Mouse (Mus musculus) CH12F3 (cell line): ENCODE measurements at regions not wholly inside any gene's neighbourhood (a gene's known extent, or its start where the extent isn't known, plus 50 kb on each side); places are given as distances from the start of the nearest gene placed in this dataset.

Source experiments
- in situ Hi-C: fragments of 300-500 bp; cut with MboI; formaldehyde crosslinking; loops from 2 replicates; pipeline ENCODE4 v1.14.3; 2020; ENCODE audit warnings: low sequenced_read_pairs

DNA sequence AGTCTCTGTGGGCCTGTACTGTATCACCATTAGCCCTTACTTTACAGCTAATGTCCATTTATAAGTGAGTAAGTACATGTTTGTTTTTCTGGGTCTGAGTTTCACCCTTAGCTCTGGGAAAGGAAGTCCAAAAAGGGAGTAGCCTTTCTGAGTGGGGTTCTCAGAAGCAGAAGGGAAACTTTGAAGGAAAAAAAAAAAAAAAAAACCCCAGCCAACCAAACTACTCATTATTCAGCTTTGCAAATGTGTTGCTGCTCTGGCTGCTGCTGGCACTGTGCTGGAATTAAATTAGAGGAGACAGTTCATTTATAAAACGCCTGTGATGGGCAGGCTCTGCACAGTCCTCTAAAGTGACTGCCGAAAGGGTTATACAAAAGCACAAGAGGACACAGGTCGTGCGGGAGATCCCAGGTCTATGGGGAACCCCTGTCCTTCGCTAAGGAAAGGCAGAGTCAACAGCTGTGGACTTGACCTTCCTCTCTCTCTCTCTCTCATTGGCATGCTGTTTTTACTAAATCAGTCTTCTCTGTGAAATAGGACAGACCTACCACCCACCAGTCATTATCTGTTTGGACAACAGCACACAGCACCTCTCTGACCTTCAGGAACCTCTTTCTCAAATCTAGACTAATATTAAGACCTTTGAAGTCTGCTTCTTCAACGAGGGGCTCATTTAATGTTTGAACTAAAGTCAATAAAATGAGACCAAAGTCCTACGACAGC, 165.4 kb downstream of the Cd47 start:
- in situ Hi-C loops = no loop called here

DNA sequence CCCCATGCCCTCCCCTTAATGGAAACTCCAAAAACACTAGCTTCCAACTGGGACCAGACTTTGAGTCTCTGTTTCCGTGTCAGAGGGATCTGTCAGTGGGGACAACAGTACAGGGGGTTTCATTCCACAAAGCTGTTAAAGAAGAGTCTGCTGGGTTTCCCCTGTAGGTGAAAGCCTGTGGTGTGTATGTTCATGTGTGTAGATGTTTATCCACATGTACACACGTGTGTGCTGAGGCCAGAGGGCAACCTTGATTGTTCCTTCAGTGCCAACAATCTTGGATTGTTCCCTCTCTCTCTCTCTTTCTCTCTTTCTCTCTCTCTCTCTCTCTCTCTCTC, 165.9 kb downstream of the Cd47 start:
- in situ Hi-C loops = no loop called here

DNA sequence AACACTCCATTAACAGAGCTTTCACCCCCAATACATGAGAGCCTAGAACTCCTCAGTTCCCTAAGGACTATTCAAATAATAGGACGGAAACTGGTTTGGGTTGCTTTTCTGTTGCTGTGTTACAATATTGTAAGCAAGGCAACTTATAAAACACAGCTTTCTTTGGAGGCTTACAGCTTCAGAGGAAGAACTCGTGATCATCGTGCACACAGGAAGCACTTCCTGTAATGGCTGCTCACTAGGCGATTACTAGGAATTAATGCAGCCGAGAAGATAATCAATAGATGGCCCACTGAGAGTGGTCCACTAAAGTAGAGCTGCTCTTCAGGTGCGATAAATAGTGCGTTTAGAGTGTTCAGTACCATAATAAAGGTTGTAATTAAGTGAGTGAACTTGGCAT, 166.8 kb downstream of the Cd47 start:
- in situ Hi-C loops = no loop called here

DNA sequence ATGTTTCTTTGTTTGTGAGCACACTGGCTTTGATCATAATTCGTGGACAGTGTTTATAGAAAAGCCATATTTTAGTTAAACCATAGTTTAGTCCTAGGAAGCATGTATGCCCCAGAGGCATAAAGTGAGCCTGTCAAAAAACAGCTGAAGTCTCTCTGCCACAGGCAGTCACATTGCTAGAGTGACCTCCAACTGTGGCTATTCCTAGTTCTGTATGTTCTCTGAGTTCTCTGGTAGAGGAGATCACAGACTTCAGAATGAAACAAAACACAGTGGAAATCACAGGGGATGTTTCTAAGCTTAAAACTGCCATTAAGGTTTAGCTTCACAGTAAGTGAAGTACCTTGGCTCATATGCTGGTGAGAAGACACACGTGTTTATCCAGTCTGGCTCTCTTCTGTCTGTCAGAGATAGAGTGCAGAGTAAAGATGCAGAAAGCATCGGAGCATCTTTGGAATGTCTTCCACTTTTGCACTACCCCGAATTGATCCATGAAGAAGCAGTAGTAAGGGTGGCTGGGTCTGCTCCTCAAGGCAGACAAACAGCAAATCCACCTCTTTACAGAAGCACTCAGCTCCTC, 168.0 kb downstream of the Cd47 start:
- in situ Hi-C loops = no loop called here

DNA sequence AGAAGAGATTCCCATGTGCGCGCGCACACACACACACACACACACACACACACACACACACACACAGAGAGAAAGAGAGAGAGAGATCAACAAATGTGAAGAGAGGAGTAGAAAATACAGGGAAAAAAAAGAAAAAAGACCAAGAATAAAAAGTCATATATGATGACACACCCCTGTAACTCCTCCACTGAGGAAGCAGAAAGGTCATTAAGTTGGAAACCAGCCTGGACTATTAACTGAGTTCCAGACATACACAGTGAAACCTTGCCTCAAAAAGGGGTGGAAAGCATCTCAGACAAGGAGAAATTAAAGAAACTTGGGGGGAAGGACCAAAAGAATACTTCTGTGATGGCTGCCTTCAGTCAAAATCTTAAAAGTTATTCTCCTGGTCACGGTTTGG, 168.7 kb downstream of the Cd47 start:
- in situ Hi-C loops = no loop called here

DNA sequence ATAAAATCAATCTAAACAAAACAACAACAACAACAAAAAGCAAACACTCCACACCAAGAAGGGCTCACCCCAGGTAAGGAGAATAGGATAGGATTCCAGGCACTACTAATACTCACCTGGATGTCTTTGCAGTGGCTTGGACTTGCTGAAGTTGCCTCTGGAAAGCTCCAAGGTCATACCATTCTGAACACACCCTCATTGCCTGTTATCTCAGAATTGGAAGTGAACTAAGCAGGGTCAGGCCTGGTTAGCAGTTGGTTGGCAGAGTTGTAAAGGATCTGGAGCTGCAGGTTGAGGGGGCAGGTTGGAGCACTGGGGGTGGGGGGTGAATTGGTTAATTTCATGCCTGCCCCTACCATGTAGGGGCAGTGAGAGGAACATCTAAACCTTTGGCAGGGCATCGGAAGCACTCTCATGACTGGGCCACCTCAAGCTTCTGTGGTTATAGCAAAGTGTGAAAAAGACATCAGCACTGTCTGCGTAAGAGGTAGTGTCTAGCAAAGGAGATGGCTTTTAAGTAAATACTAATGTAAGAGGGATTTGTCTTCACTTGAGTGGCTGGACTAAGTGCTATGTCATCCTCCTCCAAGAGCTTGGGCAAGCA, 169.5 kb downstream of the Cd47 start:
- in situ Hi-C loops = no loop called here

DNA sequence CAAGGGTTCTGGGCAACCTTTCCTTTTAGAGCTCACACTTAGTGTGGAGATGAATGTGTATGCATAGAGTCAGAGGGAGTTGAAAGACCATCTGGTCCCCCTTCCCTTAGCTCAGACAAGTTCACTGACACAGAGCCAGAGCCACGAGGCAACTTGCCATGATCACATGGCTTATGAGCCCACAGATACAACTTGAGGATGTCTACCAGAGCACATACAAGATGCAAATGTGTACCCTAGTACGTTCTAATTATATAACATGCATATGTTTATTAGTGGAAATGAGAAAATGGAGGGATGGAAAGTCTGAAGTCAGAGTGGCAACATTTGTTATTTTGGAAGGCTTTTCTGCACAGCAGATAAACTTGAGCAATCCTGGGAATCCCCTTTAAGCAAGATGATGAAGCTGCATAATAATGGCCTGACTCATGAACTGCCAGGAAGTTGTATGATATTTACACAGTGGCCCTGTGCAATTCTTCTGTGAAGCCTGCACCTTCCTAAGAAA, 170.0 kb downstream of the Cd47 start:
- in situ Hi-C loops = no loop called here

DNA sequence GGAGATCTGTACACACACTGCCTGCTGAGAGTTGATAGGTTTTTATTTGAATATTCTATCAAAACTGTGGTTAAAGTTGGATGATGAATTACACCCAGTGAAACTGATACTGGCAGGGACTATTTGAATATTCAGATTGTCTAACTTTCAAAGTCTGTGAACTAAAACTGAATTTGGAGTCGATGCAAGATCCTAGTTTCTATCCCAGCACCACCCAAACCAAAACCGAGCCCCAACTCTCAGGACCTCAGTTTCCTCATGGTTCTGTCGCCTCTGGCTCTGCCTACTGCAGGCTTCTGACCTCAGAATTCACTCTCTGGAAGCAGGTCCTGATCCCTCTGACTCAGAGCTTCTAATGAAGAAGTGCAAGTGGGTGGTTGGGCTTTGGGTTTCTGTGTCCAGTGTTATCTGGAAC, 170.8 kb downstream of the Cd47 start:
- in situ Hi-C loops = no loop called here

DNA sequence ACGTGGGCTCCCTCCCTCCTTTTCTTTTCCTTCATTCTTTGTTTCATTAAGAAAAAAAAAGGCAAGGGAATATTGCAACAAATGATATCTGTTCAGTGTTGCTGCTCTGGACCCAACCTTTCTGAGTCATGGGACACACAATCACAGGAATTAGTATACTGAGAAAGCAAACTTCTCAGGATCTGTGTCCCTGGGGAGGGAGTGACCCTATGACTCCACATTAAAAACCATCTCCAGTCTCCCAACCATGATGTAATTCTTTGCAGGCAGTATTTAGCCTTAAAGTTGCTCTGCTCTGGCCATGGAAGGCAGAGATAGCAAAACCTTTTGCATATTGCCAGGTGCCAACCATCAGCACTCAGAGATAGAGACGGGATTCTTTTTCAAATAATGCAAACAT, 176.9 kb downstream of the Cd47 start:
- in situ Hi-C loops = no loop called here

DNA sequence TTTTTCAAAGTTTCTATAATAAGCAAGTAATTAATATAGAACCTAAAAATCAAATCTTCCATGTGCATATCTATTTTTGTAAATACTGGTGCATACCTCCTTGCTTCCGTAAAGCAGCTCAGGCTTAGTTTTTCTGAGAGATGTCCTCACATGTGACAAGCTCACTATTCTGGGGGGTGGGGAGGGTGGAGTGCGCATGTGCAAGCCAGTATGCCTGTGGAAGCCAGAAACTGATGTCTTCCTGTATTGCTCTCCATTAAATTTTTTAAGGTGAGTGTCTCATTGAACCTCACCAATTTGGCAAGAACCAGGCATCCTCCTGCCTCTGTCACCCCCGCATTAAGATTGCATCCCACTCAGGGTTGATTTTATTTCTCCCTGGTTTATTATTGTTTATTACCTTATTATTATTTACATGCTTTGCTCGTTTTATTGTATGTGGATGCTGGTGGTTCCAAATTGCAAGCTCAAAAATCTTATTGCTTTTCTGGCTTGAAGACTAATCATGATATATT, 179.2 kb downstream of the Cd47 start:
- in situ Hi-C loops = no loop called here

DNA sequence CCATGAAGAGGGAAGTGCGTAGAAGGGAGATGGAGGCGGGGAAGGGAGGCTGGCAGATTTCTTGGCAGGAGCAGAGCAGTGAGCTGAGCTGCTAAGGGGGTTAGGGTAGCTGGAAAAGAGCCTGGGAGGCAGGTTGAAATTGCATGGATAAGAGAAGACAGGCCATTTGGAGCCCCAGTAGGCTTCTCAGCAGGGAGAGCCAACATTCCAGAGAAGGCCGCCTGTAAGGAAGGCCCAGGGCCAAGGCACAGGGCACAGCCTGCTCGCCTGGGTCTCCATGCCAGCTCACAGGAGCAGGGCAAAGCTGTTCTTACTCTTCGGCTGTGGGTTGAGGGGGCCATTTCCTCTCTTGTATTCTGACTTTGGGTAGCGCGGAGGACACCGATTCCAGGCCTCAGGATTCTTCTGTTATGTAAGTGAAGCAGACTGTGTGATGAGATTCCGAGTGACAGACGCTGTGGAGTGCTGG, 179.9 kb downstream of the Cd47 start:
- in situ Hi-C loops = no loop called here

DNA sequence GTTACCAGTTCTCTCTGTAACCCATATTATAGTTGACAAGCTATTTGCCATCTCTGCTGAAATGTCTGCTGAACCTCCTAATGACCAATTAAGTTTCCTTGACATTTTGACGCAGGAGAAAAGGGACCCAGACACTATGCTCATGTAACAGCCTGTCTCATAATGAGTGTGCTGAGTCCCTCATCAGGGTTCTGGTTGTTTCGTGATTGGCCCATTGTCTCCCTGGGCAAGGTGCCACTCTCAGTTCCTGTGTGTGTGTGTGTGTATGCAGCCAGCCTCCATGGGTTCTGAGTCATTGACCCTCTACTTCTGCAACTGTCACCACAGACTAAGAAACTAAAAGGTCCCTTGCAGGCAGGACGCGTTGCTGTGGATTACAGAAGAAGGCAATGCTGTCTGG, 181.8 kb downstream of the Cd47 start:
- in situ Hi-C loops = no loop called here

DNA sequence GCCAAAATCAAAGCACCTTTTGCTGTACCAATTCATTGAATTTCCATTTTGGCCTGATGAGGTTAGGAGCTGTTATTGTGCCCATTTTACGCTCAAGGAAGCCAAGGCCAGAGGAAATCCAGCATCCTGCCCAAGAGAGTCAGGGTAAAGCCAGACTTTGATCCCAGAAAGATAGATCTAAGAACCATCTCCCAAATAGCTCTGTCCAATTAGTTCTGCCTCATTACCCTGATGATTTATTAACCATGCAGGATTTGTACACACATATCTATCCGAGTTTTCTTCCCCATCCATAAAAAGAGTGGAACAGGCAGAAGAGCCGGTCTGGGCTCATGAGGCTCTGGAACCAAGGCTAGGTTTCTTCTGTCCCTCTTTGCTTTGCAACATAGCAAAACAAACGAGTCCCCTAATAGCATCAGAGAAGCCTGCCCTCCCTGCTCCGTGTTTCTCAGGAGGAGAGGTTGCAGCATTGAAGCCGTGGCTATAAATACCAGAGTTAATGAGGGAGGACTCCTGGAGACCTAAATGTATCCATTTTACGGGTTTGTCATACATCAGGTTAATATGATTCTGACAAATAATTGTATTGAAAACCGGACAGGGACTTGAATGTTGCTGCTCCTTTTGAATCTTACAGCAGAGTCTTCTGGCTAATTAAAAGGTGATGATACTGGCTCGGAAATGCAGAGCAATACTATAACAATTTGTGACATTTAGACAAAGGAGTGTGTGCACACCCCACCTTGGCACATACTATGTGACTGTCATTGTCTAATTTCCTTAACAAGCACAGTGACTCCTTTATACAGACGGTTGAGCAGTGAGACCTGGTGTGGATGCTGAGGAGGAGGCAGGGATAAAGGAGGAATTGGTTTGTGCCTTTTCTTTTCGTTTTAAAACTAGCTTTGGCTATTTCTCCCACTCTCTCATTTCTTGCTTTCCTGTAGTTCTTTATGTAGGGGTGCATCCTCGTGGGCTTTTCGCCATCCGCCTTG, 185.0 kb downstream of the Cd47 start:
- in situ Hi-C loops = no loop called here

DNA sequence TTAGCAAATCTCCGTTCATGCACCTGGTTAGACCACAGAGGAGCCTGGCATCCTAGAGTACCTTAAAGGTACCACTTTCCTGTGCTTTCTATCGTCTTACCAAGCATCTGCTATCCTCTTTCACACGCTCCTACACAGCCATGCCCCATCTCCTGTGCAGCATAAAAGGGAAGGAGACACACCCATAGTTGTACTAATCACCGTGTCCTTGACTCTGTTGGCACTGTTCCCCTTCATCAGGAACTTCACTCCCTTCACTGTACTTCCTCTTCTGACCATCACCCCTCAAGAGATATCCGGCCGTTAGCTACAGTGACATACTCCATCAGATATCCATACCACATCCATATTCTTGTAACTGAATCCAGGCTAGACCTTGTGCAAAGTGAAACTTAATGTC, 186.6 kb downstream of the Cd47 start:
- in situ Hi-C loops = no loop called here

DNA sequence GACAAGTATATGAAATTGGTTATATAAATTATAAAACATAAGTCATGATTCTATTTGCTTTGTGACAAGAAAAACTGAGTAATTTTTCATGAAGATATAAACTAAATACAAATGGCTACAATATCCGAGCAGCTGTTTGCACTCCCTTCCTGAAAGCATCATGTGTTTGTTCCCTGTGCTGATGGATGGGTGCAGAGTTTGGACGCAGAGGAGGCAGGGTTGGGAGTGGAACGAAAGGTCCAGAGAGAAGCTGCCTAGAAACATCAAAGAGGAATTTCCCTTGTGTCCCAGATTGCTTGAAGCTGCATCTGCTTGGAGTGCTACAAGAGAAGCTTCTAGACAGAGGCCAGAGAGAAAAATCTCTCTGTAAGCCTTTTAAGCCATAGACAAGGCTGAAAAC, 195.5 kb downstream of the Cd47 start:
- in situ Hi-C loops = no loop called here

DNA sequence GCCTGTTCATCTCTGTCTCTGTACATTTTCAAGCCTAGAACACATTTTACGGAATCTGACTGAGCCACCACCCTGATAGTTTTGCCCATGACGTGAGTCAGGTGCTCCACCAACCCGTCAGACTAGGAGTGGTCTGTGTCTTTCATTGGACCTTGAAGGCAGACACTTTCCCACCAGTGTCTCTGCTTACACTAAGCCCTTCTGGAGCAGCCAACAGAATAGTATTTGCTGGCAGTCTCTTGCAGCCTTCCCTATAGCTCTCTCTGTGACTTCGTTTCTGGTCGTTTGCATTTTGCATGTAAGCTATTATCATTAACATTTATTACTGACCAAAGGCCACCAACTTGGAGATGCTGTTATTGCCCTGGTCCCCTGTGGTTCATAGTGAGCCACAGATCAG, 196.3 kb downstream of the Cd47 start:
- in situ Hi-C loops = no loop called here

DNA sequence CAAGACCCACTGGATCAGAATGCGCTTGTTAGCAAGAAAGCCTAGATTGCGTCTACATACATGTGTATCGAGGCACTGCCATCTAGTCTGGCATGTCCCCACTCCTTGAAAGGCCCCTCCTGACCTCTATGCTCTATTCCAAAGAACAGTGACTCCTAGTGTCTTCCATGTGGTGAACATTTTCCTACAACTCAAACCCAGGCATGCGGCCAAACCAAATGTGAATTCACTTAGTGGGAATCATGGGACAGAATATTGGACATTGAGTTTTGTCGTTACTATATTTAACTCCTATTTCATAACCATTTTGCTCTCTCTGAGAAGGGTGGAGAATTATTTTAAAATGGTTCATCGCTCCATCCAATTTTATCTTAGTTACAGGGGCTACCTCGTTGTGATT, 196.7 kb downstream of the Cd47 start:
- in situ Hi-C loops = no loop called here

DNA sequence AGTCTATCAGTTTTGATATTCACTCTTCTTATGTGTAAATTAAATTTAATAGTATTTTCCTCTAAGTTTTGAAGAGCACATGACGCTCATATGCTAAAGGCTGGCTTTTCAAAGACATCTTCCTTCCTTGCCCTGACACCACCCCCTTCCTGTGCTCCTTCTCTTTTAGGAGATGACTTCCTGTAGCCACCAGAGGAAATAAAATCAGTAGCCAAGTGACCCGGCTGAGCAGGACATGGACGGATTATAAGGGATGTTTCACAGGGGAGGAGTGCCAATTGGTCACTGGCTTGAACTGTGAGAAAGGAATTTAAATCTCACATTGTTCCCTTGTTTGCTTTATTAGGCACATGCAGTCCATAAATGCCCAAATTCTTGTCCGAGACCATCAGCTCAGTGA, 200.5 kb downstream of the Cd47 start:
- in situ Hi-C loops = no loop called here

DNA sequence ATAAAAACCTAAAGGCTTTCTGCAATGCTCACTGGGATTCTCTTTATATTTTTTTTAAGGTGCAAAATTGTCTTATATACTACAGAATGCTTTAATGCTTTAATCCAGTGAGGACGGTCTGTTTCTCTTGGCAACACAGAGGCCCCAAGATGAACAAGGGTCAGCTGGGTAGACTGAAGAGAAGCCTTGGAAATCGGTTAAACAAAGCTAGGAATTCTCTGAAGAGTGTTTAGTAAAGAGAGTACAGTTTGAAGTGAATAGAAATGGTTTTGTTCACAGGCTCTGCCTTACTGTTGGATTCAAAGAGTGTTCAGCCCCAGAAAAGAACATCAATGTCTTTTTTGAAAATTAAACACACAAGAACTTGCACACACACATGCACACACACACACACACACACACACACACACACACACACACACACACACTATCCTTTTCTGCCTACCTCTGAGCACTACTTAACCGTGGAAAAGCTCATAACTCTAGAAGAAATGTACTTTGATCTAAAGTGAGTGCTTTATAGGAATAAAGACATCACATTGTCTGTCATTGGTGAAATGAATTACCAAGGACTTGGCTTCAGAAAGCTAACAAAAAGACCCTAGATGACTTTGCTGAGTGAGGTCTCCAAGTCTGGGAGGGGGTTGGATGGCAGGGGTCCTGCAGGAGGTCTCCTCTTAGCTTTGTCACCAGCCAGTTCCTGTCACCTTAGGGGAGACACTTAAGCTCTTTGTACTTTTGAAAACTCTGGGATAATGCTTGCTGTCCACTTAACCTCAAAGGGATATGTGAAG, 201.5 kb downstream of the Cd47 start:
- in situ Hi-C loops = no loop called here

DNA sequence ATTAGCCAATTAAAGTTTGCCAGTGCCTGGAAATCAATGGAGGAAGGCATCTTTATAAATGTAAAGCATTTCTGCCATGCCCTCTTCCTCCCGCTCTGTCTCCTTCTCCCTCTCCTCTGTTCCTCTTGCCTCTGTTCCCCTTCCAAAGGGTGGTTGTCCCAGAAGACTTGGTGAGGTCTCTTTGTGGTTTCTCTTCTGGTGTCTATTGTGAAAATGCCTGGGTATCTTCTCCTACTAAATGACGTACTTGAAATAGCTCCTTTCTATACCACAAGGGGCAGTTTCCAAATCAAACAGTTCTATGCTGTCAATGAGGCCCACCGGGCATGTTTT, 202.1 kb downstream of the Cd47 start:
- in situ Hi-C loops = no loop called here
